Mouse (Mus musculus) layer of hippocampus, adult 2 months (tissue): Measurements from ENCODE around the gene Pkp4. TPM values are rescaled to one million over a fixed set of nuclear protein-coding genes. Genes with fewer than 3 reads are reported as not detected.

ENCODE experiments used
- DNase-seq, 2 experiments: peaks; one replicate each; pipeline ENCODE4 v3.0.0; 2022; ENCODE audit warnings: low spot score in 2 of 2
- H3K27ac ChIP-seq: fragments of 200-600 bp; 2 replicates; pipeline ENCODE4 v1.8.1; 2022
- H3K4me3 ChIP-seq: fragments of 200-600 bp; 2 replicates; pipeline ENCODE4 v1.8.1; 2022; ENCODE audit warnings: mild to moderate bottlenecking
- CTCF ChIP-seq: fragments of 200-600 bp; conservative IDR thresholded peaks from 2 replicates; pipeline ENCODE4 v1.8.1; 2022; ENCODE audit warnings: antibody characterized with exemption, mild to moderate bottlenecking, moderate library complexity
- total RNA-seq, 2 experiments: library from RNA; stranded (reverse); gene quantifications; 2 replicates each; pipeline ENCODE4 v1.2.3; 2021

The Pkp4 gene
- total RNA-seq, 2 experiments from 2014 or later: 300 to 306 TPM

DNA sequence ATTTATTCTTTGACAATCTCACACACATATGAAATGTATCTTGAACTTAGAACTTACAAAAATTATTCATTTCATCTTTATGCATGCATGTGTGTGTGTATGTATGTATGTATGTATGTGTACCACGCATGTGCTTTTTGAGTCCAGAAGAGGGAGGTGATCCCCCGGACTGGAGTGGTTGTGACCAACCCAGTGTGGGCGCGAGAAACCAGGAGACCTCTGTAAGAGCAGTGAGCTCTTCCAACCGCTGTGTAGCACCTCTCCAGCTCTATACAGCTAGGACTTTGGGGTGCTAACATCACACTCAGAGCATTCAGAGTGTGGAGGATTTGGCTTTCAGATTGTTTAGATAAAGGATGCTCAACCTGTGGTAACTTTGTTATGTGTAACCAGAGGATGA lies 9.9 kb downstream of the Pkp4 start:
- no peak for TF ChIP-seq CTCF
- Histone ChIP-seq H3K27ac (no peak overlapping the region), H3K4me3 (no peak overlapping the region)
- DNase-seq: no peak

DNA sequence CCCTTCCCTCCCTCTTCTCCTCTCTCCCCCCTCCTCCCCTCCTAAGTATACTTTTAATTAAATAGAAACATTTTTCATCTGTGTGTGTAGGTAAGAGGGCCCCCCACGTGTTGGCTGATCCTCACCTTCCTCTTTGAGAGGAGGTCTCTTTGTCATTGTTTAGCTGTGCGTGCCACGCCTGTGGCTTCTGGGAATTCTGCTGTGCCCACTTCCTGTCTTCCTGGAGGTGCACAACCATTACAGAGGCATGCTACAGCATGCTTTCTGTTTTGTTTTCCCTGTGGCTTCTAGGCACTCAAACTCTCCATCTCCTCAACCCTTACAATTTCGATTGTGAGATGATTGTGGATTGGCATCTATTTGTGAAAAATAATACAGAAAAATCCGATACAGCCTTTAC lies 10.9 kb downstream of the Pkp4 start:
- DNase-seq: no peak
- H3K4me3 ChIP-seq: no peak overlapping the region
- H3K27ac ChIP-seq: peak overlapping the region; percentile 44
- TF ChIP-seq CTCF: no peak

DNA sequence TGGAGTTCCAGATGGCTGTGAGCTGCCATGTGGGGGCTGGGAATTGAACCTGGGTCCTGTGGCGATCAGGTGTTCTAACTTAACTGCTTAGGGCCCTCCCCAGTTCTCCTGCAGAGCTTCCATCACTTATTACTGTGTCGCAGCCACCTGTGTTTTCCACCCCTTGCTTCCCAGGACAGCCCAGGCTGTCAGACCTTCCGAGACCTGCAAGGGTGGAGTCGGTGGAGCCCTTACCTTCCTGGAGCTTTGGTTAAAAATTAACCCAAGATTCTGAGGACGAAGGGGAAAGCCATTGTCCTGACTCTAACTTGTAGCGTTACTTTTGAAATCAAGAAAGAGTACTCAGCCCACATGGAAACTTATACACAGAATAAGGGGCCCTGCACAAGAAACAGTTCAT lies 15.3 kb downstream of the Pkp4 start:
- Histone ChIP-seq H3K27ac (no peak overlapping the region), H3K4me3 (no peak overlapping the region)
- TF ChIP-seq CTCF: no peak
- DNase-seq: no peak

DNA sequence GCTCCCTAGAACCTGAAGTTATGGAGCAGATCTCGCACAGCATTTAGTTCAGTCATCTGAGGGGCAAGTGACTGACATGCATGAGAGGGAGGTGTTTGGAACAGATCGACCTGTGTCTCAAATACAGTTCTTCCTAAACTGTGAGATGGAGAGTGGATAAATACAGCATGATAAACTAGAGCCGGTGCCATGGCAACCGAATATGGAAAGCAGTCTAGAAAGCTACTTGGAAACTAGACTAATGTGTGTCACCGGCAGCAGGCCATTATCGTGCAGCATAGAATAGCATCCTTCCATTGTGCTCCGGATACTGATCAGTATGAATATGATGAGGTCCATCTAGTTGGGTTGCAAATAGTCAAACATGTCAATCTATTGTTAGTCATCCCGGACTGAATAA lies 17.5 kb downstream of the Pkp4 start:
- peak in 1 of 2 experiments; percentile 62 for DNase-seq
- TF ChIP-seq CTCF: no peak
- Histone ChIP-seq H3K27ac (peak overlapping the region; percentile 77), H3K4me3 (no peak overlapping the region; the same call in 1 of the 2 replicates)

DNA sequence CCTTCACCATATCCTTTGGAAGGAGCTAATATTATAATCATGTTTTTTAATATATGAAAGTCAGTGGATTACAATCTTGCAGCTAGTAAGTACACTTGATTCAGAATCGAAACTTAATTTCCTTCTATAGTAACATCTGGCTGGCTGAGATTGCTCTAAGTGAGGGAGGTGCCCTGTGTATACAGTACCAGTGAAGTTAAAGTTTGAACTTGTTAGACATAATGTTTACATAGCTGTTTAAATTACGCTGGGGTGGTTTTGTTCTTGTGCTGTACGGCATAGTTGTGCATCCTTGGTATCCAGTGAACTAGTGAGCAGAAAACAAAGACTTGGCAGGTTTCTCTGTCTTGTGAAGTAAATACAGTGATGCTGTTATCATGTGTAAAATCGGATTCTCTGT lies 18.3 kb downstream of the Pkp4 start:
- no peak overlapping the region for H3K4me3 ChIP-seq
- no peak for DNase-seq
- TF ChIP-seq CTCF: no peak
- peak overlapping the region; percentile 77 for H3K27ac ChIP-seq

DNA sequence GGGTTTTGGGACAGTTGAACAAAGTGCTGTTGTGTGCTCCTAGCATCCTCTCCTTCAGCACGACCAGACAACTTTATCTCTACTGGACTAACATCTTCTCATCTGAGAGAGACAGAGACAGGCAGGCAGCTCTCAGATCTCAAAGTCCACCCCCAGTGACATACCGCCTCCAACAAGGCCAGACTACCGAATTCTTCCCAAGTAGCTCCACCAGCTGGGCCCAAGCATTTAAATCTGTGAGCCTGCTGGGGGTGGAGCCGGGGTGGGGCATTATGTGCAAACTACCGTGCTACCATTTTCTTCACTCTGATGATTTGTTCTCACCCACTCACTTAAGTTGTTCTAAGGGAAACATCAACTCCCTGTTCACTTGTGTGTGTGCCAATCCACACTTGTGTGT lies 18.8 kb downstream of the Pkp4 start:
- Histone ChIP-seq H3K4me3 (no peak overlapping the region), H3K27ac (no peak overlapping the region; the same call in none of the 2 replicates)
- no peak for TF ChIP-seq CTCF
- no peak for DNase-seq

DNA sequence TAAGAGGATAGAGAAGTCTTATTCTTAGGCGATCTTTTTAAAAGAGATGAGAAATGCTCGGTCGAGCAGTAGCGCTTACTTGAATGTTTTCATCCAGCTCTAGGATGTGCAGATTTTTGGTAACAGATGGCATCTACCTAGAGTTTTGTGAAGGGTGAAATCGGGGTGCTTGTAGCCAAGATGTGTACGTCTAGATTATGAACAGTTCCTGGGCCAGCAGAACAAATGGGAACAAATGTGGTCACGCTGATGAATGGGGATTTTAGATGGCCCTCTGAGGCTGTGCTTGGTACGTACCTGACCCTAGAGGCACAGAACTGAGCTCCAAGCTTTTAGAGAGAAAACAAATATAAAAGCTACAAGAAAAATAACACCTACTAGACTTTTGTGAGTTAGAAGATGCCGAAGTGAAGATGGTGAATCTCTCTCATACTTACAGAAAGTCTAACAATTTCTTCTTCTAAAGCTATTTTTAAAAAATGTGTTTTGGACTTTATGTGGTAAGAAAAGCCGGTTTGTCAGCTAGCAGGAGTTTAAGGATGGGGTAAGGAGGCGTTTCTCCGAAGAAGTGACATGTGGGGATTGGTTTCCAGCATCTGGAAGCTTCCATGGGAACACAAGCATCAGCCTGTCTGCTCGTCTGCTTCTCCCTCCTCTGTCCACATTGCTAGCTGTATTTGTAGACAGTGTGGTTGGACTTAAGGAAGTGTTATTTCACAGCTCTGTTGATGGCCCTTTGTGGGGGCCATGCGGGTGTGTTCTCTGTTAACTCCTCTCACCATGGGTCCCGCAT lies 20.9 kb downstream of the Pkp4 start:
- Histone ChIP-seq H3K27ac (peak overlapping the region; percentile 2; the same call in 1 of the 2 replicates), H3K4me3 (no peak overlapping the region)
- peak in 1 of 2 experiments; percentile 50 for DNase-seq
- TF ChIP-seq CTCF: no peak

DNA sequence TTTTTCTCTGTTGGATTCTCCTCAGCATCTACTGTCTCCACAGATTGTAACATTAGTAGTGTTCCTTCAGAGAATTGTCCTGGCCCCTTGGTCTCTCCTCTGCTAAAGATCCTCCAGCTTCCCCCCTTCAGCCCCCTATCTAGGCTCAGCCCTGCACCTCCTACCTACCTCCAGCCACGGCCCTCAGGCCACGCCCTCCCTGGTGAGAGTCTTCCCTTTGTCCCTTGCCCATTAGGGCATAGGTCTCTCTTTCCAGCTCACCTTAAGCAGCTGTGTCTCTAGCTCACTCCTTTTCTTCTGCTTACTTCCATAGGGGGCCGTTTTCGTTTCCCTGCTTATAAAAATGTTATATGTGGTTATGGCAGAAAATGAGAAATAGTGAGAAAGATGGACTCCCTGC lies 22.9 kb downstream of the Pkp4 start:
- no peak for DNase-seq
- Histone ChIP-seq H3K27ac (no peak overlapping the region), H3K4me3 (no peak overlapping the region)
- no peak for TF ChIP-seq CTCF

DNA sequence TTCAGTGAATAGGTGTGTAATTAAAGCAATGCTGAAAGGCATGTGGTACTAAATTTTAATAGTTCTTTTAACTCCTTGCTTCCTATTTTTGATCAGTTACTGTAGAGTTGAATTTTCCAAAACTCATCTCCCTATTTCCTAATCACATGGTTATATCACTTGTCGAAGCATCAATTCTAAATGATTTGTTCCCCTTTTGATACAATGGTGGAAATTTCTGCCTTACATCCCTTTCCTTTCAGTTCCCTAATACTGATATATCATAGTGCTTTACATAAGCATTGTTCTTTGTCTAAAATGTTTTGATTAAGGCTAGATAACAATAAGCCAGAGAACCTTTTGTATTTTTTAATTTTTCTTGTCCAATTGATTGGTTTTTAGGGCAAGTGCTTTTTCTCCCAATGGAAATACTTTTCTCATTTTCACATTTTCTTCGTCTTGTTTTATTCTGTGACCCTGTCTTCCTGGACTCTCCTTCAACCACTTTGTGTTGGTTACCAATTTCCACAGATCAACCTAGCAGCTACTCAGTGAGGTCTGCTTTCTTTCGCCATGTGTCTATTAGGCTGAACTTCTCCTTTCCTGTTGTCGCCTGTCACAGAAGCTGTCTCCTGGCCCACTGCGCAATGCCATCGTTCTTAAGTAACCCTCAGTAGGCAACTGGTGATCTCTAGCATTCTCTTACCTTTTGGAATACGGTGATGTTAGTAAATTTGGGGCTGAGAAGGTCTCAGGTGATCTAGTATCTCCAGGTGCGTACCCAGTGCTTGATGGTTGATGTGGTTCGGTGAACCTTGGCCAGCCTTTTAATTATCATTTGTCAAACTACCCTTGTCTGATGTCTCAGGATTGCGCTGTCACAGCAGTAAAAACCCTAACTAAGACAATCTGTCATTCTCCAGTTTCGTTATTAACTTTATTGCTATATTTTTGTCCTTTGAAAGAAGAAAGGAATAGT lies 23.7 kb downstream of the Pkp4 start:
- no peak for TF ChIP-seq CTCF
- no peak for DNase-seq

DNA sequence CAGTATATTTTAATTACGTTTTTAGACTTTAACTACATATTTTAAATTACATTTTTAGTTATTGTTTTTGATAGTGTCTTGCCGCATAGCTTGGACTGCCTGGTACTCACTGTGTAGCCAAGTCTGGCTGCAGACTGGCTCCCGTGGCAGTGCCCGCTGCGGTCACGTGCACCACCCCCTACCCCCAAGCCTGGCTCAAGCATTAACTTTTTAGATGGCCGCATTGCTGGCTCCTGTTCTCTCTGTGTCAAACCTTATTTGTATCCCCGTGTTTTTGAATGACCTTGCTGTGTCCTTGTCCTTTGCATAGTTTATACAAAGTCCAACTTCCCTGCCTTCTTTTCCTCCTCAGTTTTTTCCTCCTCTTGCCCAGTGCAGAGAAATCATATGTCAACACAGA lies 25.5 kb downstream of the Pkp4 start:
- DNase-seq: no peak
- TF ChIP-seq CTCF: no peak
- H3K4me3 ChIP-seq: no peak overlapping the region
- no peak overlapping the region for H3K27ac ChIP-seq

More for the DNA sequence above, 23.7 kb downstream of the Pkp4 start:
- Histone ChIP-seq H3K4me3 (no peak overlapping the region), H3K27ac (no peak overlapping the region)

DNA sequence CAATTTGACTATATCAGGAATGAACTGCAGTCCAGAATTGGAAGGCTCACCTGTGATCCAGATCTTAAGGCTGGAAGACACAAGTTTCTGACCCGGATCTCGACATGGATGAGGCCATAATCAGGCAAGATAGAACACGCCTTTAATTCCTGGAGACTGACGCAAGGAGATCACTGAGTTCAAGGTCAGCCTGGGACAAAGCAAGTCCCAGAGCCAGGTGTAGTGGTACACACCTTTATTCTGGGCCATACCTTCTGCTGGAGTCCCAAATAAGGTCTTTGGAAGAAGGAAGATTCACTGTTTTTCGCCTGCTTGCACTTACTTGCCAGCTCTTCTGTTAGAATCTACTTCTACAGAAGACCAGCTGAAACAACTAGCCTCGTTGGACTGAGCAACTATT lies 26.3 kb downstream of the Pkp4 start:
- TF ChIP-seq CTCF: no peak
- H3K27ac ChIP-seq: no peak overlapping the region
- no peak for DNase-seq
- no peak overlapping the region for H3K4me3 ChIP-seq

DNA sequence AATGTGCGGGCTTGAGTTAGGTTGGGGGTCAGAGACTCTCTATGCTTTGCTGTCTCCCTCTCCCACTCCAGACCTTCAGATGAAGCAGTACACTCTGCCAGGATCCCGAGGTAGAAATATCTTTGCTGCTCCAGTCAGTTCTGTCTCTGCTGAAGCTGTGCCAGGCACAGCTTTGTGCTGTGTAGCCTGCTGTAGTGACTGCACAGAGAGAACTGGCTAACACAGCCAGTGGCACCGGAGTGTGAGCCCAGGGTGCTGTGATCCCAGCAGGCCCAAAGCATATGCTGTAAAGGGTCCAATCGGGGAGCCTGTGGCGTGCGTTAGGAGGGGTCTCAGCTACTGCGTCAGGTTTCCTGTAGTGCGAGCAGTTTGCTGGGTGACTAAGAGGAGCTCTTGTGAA lies 27.7 kb downstream of the Pkp4 start:
- DNase-seq: no peak
- TF ChIP-seq CTCF: no peak
- Histone ChIP-seq H3K27ac (peak overlapping the region; percentile 36; the same call in 1 of the 2 replicates), H3K4me3 (no peak overlapping the region)

DNA sequence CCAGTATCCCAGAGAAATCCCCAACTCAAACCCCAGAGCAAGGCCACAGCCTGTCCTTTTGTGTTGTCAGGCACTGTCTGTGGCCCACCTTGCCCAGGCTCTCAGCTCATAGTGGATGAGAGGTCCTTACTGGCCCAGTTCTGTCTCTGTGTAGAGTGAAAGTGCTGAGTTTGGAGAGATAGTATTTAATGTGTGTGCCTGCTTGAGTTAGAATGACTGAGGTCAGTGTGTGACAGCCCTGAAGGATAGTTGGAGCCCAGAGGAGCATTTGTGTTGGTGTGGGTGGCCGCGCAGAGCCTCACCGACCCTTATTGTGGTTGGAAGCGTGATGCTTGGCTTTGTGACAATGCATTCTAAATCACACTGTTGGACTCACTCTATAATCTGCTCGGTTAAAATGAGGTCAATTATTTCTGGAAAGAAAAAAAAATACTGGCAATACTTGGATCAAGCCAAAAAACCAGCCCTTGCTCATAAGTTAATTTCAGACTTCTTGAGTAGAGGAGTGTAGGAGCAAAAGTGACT lies 29.1 kb downstream of the Pkp4 start:
- Histone ChIP-seq H3K27ac (0 out of 2 replicates have a peak overlapping the region, but pooled peaks have one; percentile 28), H3K4me3 (no peak overlapping the region)
- DNase-seq: no peak
- TF ChIP-seq CTCF: no peak
